Mouse (Mus musculus): ENCODE measurements around the gene Rdh1. TPM values are rescaled to one million over a fixed set of nuclear protein-coding genes. Genes with fewer than 3 reads are reported as not detected.

Rdh1 gene
- 0.18 to 0.50 TPM in 2 of 4 replicates, not detected in the others for total RNA-seq (2023)

GRCm38 (mm10) chr10:127759181-127760110, at the start of gene Rdh1, which contains the start of gene Rdh16f1:
Gene Rdh1 (plus strand): TSS chr10:127759721.
Gene Rdh16f1 (plus strand): TSS chr10:127759787.

GRCm38 (mm10) chr10:127724178-127724577, 35.3 kb upstream of the Rdh1 start, which contains the start of gene Tac2:
Gene Tac2 (plus strand): TSS chr10:127724478.

GRCm38 (mm10) chr10:127739083-127739660, 20.3 kb upstream of the Rdh1 start, which contains the start of gene Zbtb39:
Gene Zbtb39 (plus strand): TSS chr10:127739538.

GRCm38 (mm10) chr10:127751548-127751947, 8.0 kb upstream of the Rdh1 start, which contains the start of gene Gpr182:
Gene Gpr182 (minus strand): TSS chr10:127751732.

GRCm38 (mm10) chr10:127776011-127776410, 16.5 kb downstream of the Rdh1 start, which contains the start of gene Rdh9:
Gene Rdh9 (plus strand): TSS chr10:127776386.

GRCm38 (mm10) chr10:127800891-127801290, 41.4 kb downstream of the Rdh1 start, which contains the start of gene Rdh16:
Gene Rdh16 (plus strand): TSS chr10:127801152.

Other genes starting within 250 kb of the Rdh1 start
- not detected in 4 replicates for gene Ndufa4l2, start 244.8 kb upstream of the Rdh1 start, total RNA-seq (2023)
- gene Shmt2, start 237.3 kb upstream of the Rdh1 start, total RNA-seq (2023): 49.9 to 65.4 TPM (median 64.7 TPM) in 4 replicates
- gene Nxph4, start 225.2 kb upstream of the Rdh1 start, total RNA-seq (2023): not detected in 4 replicates
- 2.9 to 5.1 TPM (median 3.5 TPM) in 4 replicates for gene Lrp1, start 138.6 kb upstream of the Rdh1 start, total RNA-seq (2023)
- gene Stat6, start 116.7 kb upstream of the Rdh1 start, total RNA-seq (2023): 230 to 250 TPM (median 232 TPM) in 4 replicates
- 10.0 to 15.6 TPM (median 13.7 TPM) in 4 replicates for gene Nemp1, start 92.8 kb upstream of the Rdh1 start, total RNA-seq (2023)
- 34.1 to 42.9 TPM (median 40.1 TPM) in 4 replicates for gene Nab2, start 91.2 kb upstream of the Rdh1 start, total RNA-seq (2023)
- 0.17 to 0.27 TPM in 2 of 4 replicates, not detected in the others for gene Myo1a, start 54.6 kb upstream of the Rdh1 start, total RNA-seq (2023)
- gene Tac2, start 35.2 kb upstream of the Rdh1 start, total RNA-seq (2023): not detected in 4 replicates
- 14.8 to 17.7 TPM (median 16.2 TPM) in 4 replicates for gene Zbtb39, start 20.2 kb upstream of the Rdh1 start, total RNA-seq (2023)
- not detected in 4 replicates for gene Gpr182, start 8.0 kb upstream of the Rdh1 start, total RNA-seq (2023)
- gene Rdh16f1, start 66 bp downstream of the Rdh1 start, total RNA-seq (2023): not detected in 4 replicates
- 0.41 to 0.43 TPM in 2 of 4 replicates, not detected in the others for gene Rdh9, start 16.7 kb downstream of the Rdh1 start, total RNA-seq (2023)
- not detected in 4 replicates for gene Rdh16, start 41.4 kb downstream of the Rdh1 start, total RNA-seq (2023)
- not detected in 4 replicates for gene Rdh19, start 90.2 kb downstream of the Rdh1 start, total RNA-seq (2023)
- gene Rdh16f2, start 106.8 kb downstream of the Rdh1 start, total RNA-seq (2023): not detected in 4 replicates
- not detected in 4 replicates for gene Rdh7, start 129.1 kb downstream of the Rdh1 start, total RNA-seq (2023)
- not detected in 4 replicates for gene Sdr9c7, start 138.8 kb downstream of the Rdh1 start, total RNA-seq (2023)
- gene Hsd17b6, start 247.9 kb downstream of the Rdh1 start, total RNA-seq (2023): not detected in 4 replicates

Measured in B cell, adult 62 days (primary cell).